Mouse (Mus musculus) CH12.LX (cell line): ENCODE measurements at regions not wholly inside any gene's neighbourhood (a gene's known extent, or its start where the extent isn't known, plus 50 kb on each side); places are given as distances from the start of the nearest gene placed in this dataset.

Experiments
- DNase-seq: peaks from one replicate; pipeline ENCODE4 v3.0.0-alpha.2; 2013; ENCODE audit errors: extremely low read depth
- H3K27ac ChIP-seq: 2 replicates; pipeline ENCODE4 v1.5.1; 2012; ENCODE audit warnings: low read depth, mild to moderate bottlenecking, control low read depth, moderate library complexity; ENCODE audit not compliant: insufficient read depth
- H3K27me3 ChIP-seq: replicated peaks from 2 replicates; pipeline ENCODE3; 2012; ENCODE audit warnings: inconsistent platforms
- H3K36me3 ChIP-seq, 2 experiments: replicated peaks in 1 of 2; 2 replicates each; pipeline versions ENCODE3 to v1.6.1; 2012; ENCODE audit warnings: inconsistent platforms in 1 of 2, low read length in 1 of 2, mild to moderate bottlenecking in 1 of 2, mixed read lengths in 1 of 2, moderate library complexity in 1 of 2; ENCODE audit not compliant: control insufficient read depth in 1 of 2, insufficient read depth in 1 of 2
- H3K4me1 ChIP-seq, 2 experiments: 2 replicates each; pipeline ENCODE4 v1.6.1; 2012; ENCODE audit warnings: inconsistent platforms in 1 of 2, moderate library complexity in 1 of 2; ENCODE audit not compliant: insufficient read depth in 2 of 2, control insufficient read depth in 1 of 2
- H3K4me2 ChIP-seq: 2 replicates; pipeline ENCODE4 v1.6.1; 2012; ENCODE audit warnings: low read depth, mild to moderate bottlenecking, control low read depth; ENCODE audit not compliant: poor library complexity, insufficient read depth, severe bottlenecking
- H3K4me3 ChIP-seq, 3 experiments: fragments of 150-350 bp in 1 of 3; sonication (generic) in 1 of 3; replicated peaks in 1 of 3; 2 replicates each; pipeline versions ENCODE3 to v1.5.1; 2011 to 2012; ENCODE audit warnings: low read depth in 2 of 3, low read length in 2 of 3, mild to moderate bottlenecking in 2 of 3, moderate library complexity in 2 of 3, control low read depth in 1 of 3, improper control_type of control experiment in 1 of 3, inconsistent platforms in 1 of 3, mixed read lengths in 1 of 3; ENCODE audit not compliant: poor library complexity in 1 of 3
- H3K79me2 ChIP-seq: replicated peaks from 2 replicates; pipeline ENCODE4 v1.6.1; 2012; ENCODE audit warnings: mild to moderate bottlenecking, moderate library complexity; ENCODE audit not compliant: control insufficient read depth, poor library complexity, insufficient read depth, severe bottlenecking; ENCODE audit errors: extremely low read depth
- H3K9ac ChIP-seq: 2 replicates; pipeline ENCODE4 v1.6.1; 2012; ENCODE audit warnings: low read depth, mild to moderate bottlenecking, control low read depth, moderate library complexity; ENCODE audit not compliant: insufficient read depth
- H3K9me3 ChIP-seq: replicated peaks from 2 replicates; pipeline ENCODE3; 2012; ENCODE audit warnings: low read length, inconsistent platforms, mixed read lengths
- BHLHE40 ChIP-seq: IDR thresholded peaks from 2 replicates; pipeline ENCODE4 v1.6.1; 2011; ENCODE audit warnings: mild to moderate bottlenecking, low read depth, low read length, improper control_type of control experiment
- CTCF ChIP-seq, 2 experiments: IDR thresholded peaks in 1 of 2; conservative IDR thresholded peaks in 1 of 2; 2 replicates each; pipeline ENCODE4 v1.5.1; 2011 to 2012; ENCODE audit warnings: low read depth in 2 of 2, low read length in 2 of 2, improper control_type of control experiment in 1 of 2, inconsistent platforms in 1 of 2, mild to moderate bottlenecking in 1 of 2, moderate library complexity in 1 of 2
- ETS1 ChIP-seq: conservative IDR thresholded peaks from 2 replicates; pipeline ENCODE4 v1.6.1; 2012; ENCODE audit warnings: low read depth, mild to moderate bottlenecking, inconsistent platforms, low read length, improper control_type of control experiment, moderate library complexity
- HCFC1 ChIP-seq: IDR thresholded peaks from 2 replicates; pipeline ENCODE4 v1.6.1; 2012; ENCODE audit warnings: low read depth, mild to moderate bottlenecking, inconsistent platforms, low read length, improper control_type of control experiment
- JUN ChIP-seq: IDR thresholded peaks from 2 replicates; pipeline ENCODE4 v1.6.1; 2011; ENCODE audit warnings: low read depth, mild to moderate bottlenecking, low read length, improper control_type of control experiment, moderate library complexity; ENCODE audit not compliant: insufficient read depth
- JUND ChIP-seq: conservative IDR thresholded peaks from 2 replicates; pipeline ENCODE4 v1.6.1; 2011; ENCODE audit warnings: low read depth, low read length, improper control_type of control experiment
- KAT2A ChIP-seq: IDR thresholded peaks from 2 replicates; pipeline ENCODE4 v1.6.1; 2012; ENCODE audit warnings: low read length, improper control_type of control experiment, inconsistent platforms; ENCODE audit not compliant: insufficient replicate concordance
- MAFK ChIP-seq: IDR thresholded peaks from 2 replicates; pipeline ENCODE4 v1.6.1; 2011; ENCODE audit warnings: low read length, improper control_type of control experiment; ENCODE audit not compliant: insufficient replicate concordance
- MAZ ChIP-seq: IDR thresholded peaks from 2 replicates; pipeline ENCODE4 v1.6.1; 2012; ENCODE audit warnings: low read depth, mild to moderate bottlenecking, inconsistent platforms, low read length, improper control_type of control experiment, moderate library complexity
- MEF2A ChIP-seq: IDR thresholded peaks from 2 replicates; pipeline ENCODE4 v1.6.1; 2014; ENCODE audit warnings: low read depth, mild to moderate bottlenecking, inconsistent platforms, low read length, improper control_type of control experiment, borderline replicate concordance
- NELFE ChIP-seq: IDR thresholded peaks from 2 replicates; pipeline ENCODE4 v1.6.1; 2011; ENCODE audit warnings: low read depth, low read length, improper control_type of control experiment
- PAX5 ChIP-seq: IDR thresholded peaks from 2 replicates; pipeline ENCODE4 v1.6.1; 2012; ENCODE audit warnings: low read length, inconsistent platforms, mixed read lengths
- POLR2A ChIP-seq: IDR thresholded peaks from 2 replicates; pipeline ENCODE4 v1.6.1; 2011; ENCODE audit warnings: low read depth, mild to moderate bottlenecking, improper control_type of control experiment, low read length
- RCOR1 ChIP-seq: conservative IDR thresholded peaks from 2 replicates; pipeline ENCODE4 v1.6.1; 2012; ENCODE audit warnings: low read depth, mild to moderate bottlenecking, inconsistent platforms, low read length, improper control_type of control experiment
- SIN3A ChIP-seq: IDR thresholded peaks from 2 replicates; pipeline ENCODE4 v1.6.1; 2012; ENCODE audit warnings: low read length, improper control_type of control experiment, inconsistent platforms
- TCF12 ChIP-seq: IDR thresholded peaks from 2 replicates; pipeline ENCODE4 v1.6.1; 2014; ENCODE audit warnings: low read depth, mild to moderate bottlenecking, inconsistent platforms, low read length, improper control_type of control experiment
- UBTF ChIP-seq: IDR thresholded peaks from 2 replicates; pipeline ENCODE4 v1.6.1; 2012; ENCODE audit warnings: low read depth, mild to moderate bottlenecking, inconsistent platforms, low read length, improper control_type of control experiment, moderate library complexity
- ZMIZ1 ChIP-seq: IDR thresholded peaks from 2 replicates; pipeline ENCODE4 v1.6.1; 2012; ENCODE audit warnings: low read depth, mild to moderate bottlenecking, inconsistent platforms, low read length, improper control_type of control experiment
- dilution Hi-C: fragments of 300-500 bp; cut with MboI; formaldehyde crosslinking; loops from 2 replicates; pipeline ENCODE4 v1.14.3; 2020; ENCODE audit warnings: low sequenced_read_pairs; ENCODE audit not compliant: extremely low pct_unique_long_range_greater_than_20kb, extremely low pct_ligation_motif_present
- in situ Hi-C: fragments of 300-500 bp; cut with MboI; formaldehyde crosslinking; loops from 3 replicates; pipeline ENCODE4 v1.14.3; 2019; ENCODE audit warnings: low sequenced_read_pairs, low pct_ligation_motif_present, low pct_unique_long_range_greater_than_20kb, mixed read lengths

GRCm38 (mm10) chr14:120731679-120732281, 179.2 kb upstream of the Ipo5 start:
- Histone ChIP-seq H3K27ac (no peak overlapping the region), H3K9me3 (no peaks in the 10 kb centered on the region), H3K4me1 (no peaks in the 10 kb centered on the region; a peak in 1 of 4 replicates), H3K4me2 (no peak overlapping the region), H3K4me3 (no peak overlapping the region), H3K79me2 (no peaks in the 10 kb centered on the region), H3K36me3 (no peaks in the 10 kb centered on the region), H3K9ac (no peak overlapping the region), H3K27me3 (no peaks in the 10 kb centered on the region)
- no peak for DNase-seq
- TF ChIP-seq KAT2A (no peak), UBTF (no peak), BHLHE40 (no peak), ZMIZ1 (no peak), MAFK (no peak), CTCF (conservative IDR thresholded peaks at IDR 0.05 in 1 of 2, IDR thresholded peaks at IDR 0.05 in 1 of 2; ENCODE audit: low read depth in 2 of 2, low read length in 2 of 2) (no peak), MAZ (no peak), SIN3A (no peak), JUND (no peak), MEF2A (no peak), HCFC1 (no peak)
- dilution Hi-C loops: no loop called here
- in situ Hi-C loops: no loop called here

GRCm38 (mm10) chr14:120732400-120733138, 178.5 kb upstream of the Ipo5 start:
- dilution Hi-C loops: no loop called here
- in situ Hi-C loops: no loop called here
- Histone ChIP-seq H3K9ac (no peak overlapping the region), H3K36me3 (no peaks in the 10 kb centered on the region), H3K4me1 (no peaks in the 10 kb centered on the region), H3K27ac (no peak overlapping the region), H3K9me3 (no peaks in the 10 kb centered on the region), H3K79me2 (no peaks in the 10 kb centered on the region), H3K4me3 (no peak overlapping the region), H3K4me2 (no peak overlapping the region), H3K27me3 (no peaks in the 10 kb centered on the region)
- no peak for TF ChIP-seq SIN3A
- no peak for TF ChIP-seq JUN
- no peak for TF ChIP-seq MEF2A
- TF ChIP-seq ETS1: no peak
- TF ChIP-seq TCF12: no peak
- no peak for TF ChIP-seq NELFE
- no peak for TF ChIP-seq POLR2A
- TF ChIP-seq PAX5: no peak
- TF ChIP-seq RCOR1: no peak
- no peak for DNase-seq
